Mouse (Mus musculus) right cerebral cortex, postnatal 10 days (tissue): ENCODE measurements around the gene Gm20388.
A peak's percentile ranks its signal among the peaks of the same experiment; 100 is the strongest.

Source experiments
- DNase-seq, 2 experiments: peaks; one replicate each; pipeline ENCODE4 v3.0.0; 2021; ENCODE audit warnings: low spot score in 2 of 2

The Gm20388 gene

DNA sequence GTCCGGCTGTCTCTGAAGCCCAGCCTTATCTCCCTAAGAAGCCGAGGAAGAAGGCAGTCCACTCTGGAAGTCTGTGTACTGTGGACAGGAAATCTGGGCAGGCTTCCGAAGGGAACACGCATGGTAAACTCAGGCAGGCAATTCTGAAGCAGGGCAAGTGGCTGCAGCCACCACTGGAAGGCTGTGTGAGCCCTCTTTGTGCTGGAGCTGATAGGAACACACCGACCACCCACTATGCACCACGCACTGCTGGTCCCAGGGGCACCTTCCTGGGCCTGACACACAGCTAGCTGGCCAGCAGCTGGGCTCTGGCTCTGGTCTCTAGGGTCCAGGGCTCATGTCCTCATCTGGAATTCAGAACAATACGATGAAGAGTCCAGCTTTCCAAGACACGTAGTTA is 2305.0 kb downstream of the Gm20388 start:
- no peak for DNase-seq

DNA sequence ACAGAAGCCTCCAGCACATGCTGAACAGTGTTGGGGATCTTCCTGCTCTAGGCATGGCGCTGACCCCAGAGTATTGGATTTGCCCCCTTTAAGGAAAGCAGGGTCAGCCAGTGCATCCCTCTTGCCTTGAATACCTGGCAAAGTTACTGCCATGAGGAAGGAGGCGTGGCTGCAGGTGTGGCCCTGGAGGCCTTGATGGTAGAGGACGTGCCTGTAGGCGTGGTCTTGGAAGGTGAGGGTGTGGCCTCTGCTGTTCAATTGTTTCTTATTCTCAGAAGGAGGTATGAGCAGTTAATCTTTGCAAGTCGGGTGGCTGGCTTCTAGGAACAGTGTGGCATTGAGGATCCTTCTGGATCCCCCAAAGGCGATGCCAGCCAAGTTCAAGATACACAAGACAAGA is 2305.8 kb downstream of the Gm20388 start:
- DNase-seq: no peak

DNA sequence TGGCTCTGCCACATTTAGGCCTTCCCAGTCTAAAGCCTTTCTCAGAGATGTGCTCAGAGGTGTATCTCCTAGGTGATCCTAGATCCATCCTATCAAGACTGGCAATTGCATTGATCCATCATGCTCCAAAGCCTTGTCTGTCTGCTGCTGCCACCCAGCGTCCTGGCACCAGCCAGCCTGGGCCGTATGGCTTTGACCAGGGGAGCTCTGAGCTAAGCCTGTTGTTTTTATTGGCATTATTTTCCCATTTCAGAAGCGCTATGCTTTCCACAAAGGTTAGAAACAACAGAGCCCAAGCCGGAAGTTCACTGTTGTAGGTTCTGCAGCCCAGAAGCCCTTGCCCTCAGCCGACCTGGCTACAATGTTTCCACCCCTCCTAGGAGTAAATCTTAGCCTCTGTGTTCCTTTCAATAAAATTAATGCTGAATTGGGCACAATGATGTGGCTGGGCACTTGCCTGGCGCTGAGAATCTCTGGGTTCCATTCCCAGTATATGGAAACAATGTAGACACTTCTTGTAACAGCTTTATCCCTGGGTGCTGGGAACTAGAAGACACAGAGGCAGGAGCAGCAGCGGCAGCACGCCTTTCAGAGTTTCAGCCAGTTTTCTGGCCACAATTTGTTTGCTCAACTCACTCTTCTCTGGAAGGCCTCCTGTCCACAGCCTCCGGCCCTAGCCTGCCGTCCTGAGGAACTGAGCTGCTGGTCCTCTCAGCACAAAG is 2307.0 kb downstream of the Gm20388 start:
- DNase-seq: no peak

DNA sequence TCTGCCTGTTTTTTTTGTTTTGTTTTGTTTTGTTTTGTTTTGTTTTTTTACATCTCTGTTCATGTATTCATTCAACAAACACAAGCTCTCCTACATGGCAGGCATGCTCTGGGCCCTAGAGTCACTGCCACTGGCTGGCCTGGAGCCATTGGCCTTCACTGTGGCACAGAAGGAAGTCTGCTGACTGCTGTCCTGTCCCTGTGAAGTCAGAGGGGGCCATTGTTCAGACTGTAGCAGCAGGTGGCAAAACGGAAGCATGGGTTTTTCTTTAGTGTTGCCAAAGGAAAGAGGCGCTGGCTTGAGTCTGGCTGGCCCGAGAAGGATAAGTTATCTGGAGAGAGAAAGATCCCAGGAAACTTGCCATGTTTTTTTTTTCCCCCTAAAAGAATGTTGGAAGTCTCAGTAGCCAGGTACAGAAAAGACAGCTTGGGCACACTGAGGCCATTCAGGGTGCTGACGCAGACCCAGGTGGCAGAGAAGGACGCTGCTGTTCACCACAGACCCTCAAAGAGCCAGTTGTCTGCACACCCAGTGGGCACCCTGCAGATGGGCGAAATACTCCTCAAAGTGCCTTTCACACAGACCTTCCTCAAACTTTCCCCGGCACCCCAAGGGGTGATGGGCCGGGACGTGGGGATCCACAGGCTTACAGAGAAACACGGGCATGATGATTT is 2313.5 kb downstream of the Gm20388 start:
- peak; percentile 75 to 78 for DNase-seq

DNA sequence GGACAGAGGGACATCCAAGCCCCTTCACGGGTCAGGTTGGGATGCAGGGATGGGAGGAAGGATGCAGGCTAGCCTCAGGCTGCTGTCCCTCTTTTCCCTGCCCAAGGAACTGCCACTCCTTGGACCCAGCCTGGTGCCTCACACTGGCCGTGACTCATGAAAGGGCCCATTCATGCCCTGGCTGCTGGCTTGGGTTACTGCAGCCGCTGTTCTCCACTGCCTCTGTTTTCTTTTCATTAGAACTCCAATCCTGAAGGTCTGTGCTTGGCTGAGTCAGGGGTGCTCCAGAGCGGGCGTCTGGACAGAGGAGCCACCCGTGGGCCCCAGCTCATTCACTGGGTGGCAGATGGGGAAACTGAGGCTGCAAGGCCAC is 2314.0 kb downstream of the Gm20388 start:
- peak; percentile 73 to 77 for DNase-seq

DNA sequence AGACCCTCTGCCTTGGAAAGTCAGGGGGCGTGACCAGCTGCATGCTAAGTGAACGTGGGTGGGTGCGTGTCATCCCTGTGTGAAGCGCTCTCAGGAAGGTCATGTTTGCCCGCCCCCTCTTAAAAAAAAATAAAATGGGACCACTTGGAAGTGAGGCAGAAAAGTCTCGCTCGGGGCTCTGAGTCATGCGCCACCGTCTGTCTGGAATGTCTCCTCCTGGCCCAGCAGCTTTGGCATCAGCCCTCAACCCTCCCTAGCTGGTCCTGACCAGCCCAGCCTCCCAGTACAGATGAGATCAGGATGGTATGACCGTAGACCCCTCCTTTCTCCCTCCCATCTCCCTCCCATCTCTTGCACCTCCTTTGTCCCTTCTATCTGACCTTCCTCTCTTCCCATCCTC is 2314.8 kb downstream of the Gm20388 start:
- DNase-seq: no peak

DNA sequence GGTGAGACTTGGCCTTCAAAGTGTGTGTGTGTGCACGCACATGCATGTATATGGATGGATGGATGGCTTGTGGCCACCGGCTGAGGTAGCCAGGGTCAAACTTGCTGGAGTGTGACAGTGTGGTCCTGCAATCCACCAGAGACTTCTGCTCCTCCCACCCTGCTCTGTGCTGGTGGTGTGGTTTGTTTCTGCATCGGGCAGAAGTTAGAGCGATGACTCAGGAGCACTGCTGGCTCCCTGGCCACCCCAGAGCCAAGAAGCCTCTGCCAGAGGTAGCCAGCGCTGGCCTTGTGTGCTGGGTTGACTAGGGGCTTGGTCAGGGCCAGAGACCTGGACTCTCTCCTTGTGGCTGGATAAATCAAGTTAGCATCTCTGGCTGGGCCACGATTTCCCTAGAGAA is 2316.7 kb downstream of the Gm20388 start:
- DNase-seq: no peak

DNA sequence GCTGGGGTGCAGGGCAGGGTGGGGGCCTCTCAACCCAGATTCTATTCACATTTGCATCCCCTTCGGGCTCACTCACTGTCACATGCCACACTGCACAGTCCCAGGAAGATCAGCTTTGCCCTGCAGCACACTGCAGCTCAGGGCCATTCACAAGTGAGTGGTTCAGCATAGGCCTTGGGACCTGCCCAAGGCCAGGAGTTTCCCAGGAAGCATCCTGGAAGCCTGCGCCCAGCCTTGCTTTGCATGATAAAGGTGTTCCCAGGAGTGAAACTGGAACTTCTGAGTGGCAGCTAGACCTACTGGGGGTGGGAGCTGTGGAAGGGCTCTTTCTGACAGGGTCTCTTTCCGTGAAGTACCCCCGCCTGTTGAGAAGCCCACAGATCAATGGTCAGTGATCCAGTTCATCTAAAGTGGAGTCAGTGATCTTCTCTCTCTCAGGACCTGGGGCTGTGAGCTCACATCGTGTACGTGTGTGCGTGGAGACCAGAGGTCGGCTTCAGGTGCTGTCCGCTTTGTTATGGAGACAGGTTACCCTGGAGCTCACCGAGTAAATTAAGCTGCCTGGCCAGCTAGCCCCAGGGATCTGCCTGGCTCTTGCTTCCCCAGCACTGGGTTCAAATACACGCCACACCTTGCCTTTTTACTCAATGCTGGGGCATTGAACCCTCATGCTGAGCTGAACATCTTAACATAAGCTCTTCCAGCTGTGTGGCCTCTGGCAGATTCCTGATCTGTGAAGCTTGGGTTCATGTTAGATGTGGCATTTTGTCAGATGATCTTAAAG is 2318.3 kb downstream of the Gm20388 start:
- DNase-seq: no peak

DNA sequence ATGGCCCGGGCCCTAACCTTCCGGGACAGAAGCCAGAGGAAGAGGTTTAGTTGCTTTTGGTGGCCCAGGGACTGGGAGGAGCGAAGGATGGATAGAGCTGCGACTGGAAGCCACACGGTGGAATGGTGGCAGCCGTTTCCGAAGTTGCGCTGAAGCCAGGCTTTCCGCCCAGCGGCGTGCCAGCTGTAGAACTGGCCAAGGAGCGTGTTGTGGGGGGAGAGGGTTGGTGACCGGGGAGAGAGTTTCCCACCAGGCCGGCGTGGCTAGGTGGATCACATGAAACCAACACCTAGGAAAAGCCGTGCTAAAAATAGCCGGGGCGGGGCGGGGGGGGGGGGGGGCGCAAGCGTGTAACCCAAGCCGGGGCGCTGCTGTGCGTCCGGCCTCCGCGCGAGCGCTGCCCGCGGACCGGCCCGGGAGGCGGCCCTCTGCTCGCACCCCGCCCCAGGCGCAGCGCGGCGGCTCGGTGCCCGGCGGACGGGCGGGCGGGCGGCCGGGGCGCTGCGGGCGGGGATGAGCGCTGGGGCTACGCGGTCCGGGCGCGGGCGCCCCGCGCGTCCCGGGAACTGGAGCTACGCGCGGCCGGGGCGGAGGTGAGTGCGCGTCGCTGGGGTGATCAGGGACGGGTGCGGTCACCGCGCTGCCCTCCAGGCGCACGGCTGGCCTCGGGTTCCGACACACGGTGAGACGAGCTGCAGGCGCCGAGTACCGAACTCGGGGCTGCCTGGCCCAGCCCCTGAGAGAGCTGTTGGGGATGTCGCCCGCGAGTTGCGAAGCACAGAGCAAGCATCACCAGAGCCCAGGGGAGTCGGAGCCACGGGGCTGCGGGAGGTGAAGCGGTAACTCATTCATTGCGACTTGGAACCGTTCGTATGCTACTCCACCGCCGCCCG is 2319.4 kb downstream of the Gm20388 start:
- DNase-seq: peak; percentile 47 to 62

DNA sequence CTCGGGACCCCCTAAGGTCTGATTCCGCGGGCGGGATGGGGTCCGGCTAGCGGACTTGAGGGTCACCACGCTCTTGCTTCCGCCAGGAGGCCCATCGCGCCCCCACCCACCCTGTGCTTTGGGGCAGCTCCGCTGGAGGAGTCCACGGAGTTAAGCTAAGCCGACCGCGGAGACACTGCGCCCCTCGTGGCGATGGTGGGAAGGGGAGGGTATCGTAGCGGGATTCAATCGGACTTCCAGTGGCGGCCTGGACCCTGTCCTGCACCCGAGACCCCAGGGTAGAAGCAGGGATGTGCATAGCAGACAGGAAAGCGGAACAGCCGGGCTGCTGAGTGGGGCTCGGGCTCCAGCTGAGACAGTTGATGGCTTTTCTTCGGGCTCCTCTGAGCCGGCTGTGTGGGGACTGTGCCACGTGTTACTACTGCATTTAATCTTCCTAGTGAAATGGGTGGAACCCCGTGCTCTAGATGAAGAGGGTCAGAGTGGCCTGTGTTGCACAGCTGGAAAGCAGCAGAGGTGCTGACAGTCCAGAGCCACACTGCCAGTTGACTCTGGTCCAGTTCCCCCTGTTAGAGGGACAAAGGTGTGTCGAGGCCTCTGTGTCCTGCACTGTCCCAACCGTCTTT is 2320.2 kb downstream of the Gm20388 start:
- DNase-seq: peak; percentile 83 to 87

DNA sequence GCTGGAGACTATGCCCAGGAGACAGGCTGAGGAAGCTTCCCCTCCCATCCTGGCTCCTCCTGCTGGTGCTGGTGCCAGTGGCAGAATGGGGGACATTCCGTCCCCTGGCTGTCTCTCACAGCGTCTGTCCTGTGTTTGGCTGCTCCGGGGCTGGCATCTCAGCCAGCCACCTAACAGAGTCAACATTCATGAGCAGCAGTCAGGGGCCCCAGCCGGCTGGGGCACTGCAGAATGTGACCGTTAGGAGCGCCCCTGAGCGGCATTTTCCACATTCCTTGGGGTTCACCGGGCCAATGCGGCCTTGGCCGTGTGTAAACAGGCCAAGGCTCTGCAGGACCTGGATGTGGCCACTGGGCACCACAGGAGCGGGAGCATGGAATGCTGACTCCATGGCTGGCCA is 2323.4 kb downstream of the Gm20388 start:
- peak; percentile 56 to 70 for DNase-seq

DNA sequence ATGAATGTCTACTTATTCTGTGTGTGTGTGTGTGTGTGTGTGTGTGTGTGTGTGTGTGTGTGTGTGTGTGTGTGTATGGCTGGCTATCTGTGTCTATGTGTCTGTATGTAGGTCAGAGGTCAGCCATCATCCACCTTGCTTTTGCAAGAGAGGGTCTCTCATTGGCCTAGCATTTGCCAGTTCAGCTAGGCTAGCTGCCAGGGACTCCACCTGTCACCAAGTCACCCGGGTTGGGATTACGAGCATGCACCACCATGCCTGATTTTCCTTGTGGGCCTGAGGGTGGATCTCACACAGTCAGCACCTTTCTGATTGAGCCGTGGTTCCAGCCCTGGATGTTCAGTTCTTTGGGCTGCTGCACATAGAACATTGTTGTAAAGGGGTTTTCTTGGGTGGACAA is 2325.9 kb downstream of the Gm20388 start:
- no peak for DNase-seq

DNA sequence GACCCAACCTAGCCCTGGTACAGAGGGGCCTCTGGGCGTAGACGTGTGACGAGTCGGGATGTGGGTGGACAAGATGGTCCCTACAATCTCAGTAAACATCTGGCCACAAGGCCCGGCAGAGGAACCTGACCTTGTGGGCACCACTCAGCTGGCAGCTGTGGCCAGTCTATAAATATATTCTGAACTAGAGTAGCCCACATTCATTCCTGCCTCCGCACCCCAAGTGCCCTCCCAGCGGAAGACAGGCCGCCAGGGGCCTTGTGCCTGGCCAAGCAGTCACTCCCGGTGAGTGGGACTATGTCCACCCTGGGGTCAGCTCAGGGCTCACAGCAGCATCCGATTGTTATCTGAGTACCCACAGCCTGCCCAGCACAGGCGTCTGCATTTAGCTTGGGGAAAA is 2327.6 kb downstream of the Gm20388 start:
- no peak for DNase-seq

DNA sequence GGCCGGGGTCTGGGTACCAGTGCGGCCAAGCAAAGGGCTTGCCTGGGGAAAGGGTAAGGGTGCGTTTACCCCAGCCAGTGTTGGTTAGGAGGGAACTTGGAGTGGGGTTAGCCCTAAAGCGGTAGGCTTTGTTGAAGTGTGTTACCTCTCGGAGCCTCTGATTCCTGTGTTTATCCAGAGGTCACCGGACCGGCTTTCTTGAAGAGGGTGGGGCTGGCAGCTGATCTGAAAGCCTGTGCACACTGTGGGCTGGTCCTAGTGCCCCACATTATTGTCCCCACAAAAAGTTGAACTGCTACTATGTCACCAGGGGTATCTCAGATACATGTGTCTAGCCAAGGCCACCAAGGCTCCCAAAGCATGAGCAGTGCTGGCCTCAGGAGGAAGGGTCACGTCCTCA is 2328.1 kb downstream of the Gm20388 start:
- DNase-seq: no peak

DNA sequence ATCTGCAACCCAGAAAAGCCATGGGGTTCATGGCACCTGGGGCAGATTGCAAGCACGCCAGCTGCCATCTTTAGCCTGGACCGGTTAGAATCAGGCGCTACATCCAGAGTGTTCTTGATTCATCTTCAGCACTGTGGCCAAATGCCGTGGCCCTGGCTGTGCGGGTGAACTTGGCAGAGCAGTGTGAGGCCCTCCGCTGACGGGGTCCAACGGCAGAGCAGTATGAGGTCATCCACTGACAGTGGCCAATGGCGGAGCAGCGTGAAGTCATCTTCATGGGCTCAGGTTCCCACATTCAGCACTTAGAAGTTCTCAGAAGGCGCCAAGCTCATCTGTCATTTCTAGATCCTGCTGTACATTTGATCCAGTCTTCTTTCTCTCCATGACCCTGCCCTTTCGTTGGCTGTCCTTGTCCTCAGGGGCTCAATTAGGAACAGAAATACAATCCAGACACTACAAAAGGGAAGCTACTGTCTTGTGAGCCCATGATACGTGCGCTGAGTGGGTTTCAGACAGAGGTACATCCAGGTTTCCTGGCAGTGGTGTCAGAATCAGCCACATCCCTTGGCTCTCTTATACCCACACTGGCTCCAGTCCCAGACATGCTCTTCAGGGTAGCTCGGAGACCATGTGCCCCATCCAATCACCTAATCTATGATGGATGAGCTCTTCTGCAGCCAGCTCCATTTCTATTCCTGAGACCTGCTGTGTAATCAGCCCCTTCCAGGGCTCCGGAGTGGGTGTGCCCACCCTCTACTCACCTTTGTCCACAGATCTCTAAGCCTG is 2329.8 kb downstream of the Gm20388 start:
- DNase-seq: no peak

DNA sequence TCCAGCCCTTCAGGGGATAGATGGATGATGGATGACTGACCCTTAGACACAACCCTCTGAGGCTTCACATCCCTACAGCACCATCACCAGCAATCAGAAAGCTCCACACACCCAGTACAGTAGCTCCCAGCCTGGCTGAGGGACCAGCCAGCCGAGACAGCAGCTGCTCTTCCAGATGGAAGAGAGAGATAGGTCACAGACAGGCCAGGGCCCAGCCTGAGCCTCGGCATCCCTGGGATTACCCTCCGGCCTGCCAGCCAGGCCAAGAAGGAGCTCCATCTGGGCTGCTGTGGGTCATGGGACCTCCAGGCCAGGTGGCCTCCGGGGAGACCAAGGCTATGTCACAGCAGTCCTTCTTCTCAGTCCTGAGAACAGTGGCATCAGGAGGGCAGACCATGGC is 2332.7 kb downstream of the Gm20388 start:
- DNase-seq: no peak

DNA sequence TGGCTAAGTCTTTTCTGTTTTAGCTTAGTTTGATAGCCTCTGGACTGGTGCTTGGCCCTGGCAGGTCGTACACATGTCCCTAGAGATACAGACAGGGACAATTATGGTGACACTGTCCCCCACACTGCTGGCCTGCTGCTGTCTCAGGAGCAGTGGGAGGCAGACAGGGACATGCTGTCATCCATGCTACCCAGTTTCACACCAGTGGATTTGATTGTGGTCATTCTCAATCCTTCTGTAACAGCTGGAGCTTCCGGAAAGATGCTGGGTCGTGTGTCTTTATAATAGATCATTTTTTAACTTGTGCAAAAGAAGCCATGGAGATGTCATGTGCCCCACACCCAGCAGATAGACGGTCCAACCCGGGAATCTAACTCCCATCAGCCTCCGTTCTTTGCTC is 2334.5 kb downstream of the Gm20388 start:
- DNase-seq: no peak

DNA sequence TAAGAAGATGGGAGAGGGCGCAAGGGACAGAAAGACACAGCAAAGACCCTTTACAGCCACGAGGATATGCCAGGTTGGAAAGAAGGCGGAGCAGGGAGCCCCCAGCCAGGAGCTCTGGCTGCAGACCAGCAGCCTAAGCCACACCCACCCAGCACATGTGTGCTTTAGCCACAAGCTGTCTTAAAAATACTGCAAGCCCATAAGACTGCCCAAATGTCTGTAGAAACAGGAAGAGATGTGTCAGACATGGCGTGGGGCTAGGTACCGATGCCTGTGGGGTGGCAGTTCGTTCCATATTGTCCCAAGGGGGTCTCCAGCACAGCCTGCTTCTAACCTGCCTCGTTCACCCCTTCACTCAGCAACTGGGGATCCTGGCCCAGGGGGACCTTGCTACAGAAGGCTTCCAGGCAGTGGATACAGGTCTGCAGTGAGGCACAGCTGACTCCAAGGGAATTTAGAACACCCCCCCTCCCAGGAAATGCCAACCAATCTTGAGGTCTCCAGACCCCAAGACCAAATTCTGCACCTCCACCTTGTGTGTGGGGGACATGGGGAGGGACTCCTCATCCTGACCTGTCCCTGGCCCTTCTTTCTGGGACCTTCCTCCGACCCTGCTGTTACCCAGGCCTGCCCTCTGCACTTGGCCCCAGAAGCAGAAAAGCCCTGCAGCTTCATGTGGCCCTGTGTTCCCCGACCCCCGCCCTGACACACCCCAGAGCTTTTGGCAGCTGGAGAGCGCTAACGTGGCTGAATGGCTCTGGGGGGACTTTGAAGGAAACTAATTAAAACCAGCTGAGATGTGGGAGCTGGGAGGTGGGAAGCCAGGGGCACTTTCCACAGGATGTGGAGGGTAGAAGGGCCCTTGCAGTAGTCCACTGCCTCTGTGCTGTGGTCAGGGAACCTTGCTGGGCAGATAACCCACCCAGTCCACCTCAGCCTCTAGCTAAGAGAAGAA is 2335.9 kb downstream of the Gm20388 start:
- DNase-seq: no peak

DNA sequence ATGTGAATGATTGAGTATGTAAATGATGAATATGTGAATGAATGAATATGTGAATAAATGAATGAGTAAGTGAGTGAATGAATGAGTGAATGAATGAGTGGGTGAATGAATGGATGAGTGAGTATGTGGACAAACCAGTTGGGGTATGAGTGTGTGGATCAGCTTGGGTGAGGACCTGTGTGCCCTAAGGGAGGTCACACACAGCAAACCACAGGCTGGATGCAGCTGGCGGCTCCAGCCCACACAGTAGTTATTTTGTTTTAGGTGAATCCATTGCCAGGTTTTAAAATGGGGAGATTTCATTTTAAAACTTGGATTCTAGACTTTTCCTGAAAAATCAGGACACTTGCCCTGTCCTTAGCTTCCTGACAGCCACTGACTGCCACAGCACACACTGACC is 2341.1 kb downstream of the Gm20388 start:
- DNase-seq: no peak
